Mouse (Mus musculus) liver, embryonic 14.5 days (tissue): ENCODE results near the gene Slc25a45.

ENCODE experiments used
- CTCF ChIP-seq: IDR thresholded peaks from 2 replicates; pipeline ENCODE4 v1.5.1; 2016; ENCODE audit warnings: antibody characterized with exemption, low read depth, control low read depth
- EP300 ChIP-seq: IDR thresholded peaks from 2 replicates; pipeline ENCODE4 v1.6.1; 2016; ENCODE audit warnings: antibody characterized with exemption, low read depth

- no peak for TF ChIP-seq CTCF
- TF ChIP-seq EP300: no peak
These were observed 5.9 kb upstream of the Slc25a45 start for GRCm38 (mm10) chr19:5871683-5872082.
